Mouse (Mus musculus) thymus, postnatal 10 days (tissue): Measurements from ENCODE around the gene Neurl1a.

ENCODE experiments used
- DNase-seq, 2 experiments: peaks; one replicate each; pipeline ENCODE4 v3.0.0; 2021; ENCODE audit warnings: low spot score in 2 of 2

The Neurl1a gene

DNA sequence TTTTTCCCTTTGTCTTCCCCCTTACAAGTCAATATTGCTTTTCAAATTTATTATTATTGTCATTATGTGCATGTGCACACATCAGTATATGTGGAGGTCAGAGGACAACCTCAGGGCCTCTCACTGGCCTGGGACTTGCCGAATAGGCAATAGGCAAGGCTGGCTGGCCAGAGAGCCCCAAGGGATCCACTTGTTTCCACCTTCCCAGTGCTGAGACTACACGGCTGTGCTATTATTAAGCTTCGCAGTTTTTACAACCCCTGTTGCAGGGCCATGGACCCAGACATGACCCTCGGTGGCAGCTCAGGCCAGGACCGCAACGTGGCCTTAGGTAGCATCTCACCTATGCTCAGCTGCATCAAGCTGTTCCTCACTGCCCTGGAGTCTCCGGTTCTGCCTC, 33.8 kb downstream of the Neurl1a start:
- no peak for DNase-seq

DNA sequence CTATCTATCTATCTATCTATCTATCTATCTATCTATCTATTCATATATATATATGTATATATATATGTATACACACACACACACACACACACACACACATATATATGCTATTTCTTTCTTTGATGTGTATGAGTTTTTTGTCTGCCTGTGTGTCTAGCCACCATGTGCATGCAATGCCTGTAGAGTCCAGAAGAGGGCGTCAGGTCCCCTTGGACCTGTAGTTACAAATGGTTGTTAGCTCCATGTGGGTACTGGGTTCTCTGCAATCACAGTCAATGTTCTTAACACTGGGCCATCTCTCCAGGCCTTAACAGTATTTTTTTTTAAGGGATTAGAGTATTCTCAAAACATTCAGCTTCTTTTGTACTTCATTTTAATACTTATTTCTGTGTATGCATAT, 34.9 kb downstream of the Neurl1a start:
- DNase-seq, result no peak

DNA sequence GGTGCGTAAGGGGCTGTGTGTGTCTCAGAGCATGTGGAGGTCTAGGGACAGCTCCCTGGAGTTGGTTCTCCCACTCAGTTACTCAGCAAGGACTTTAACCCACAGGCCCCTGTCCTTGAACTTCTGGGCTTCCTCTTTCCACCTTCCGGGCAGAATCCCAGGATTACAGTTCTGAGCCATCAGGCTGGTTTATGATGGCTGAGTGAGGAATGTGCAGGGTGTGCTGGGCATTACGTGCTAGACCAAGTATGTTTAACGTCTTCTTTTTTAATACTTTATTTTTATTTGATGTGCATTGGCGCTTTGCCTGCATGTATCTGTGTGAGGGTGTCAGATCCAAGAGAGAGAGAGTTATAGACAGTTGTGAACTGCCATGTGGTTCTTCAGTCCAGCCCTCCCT, 38.1 kb downstream of the Neurl1a start:
- DNase-seq, result no peak

GRCm38 (mm10) chr19:47219622-47220021, 41.0 kb downstream of the Neurl1a start:
- DNase-seq, result no peak

DNA sequence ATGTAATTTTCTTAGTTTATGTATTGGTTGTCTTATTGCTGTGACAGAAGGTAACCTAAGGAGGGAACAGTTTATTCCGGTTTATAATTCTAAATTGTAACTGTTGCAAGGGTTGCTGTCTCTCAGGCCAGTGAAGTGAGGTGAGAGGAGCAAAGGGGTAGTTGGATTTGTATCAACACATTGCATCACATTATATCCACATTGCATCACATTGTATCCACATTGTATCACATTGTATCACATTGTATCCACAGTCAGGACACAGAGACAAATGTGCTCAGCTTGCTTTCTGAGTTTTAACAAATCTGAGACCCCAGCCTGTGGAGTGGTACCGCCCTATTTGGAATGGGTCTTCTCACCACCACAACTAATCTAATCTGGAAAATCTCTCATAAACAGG, 41.6 kb downstream of the Neurl1a start:
- DNase-seq, result no peak

DNA sequence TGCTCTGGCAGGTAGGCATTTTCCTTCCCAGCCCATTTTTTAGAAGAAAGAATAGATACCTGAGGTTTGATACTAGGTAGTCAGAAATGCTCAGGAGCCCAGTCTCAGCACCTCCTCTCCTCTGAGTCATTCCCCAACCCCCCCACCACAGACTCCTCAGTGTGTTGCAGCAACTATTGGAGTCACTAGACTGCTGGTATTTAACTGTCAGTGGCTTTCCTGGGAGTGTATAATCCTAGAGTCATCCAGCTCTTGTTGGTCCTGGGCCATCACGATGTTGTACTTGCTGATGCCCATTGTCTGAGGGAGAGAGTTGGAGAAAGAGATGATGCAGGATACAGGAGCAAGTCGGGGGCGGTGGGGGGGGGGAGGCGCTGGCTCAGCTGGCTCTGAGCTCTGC, 42.4 kb downstream of the Neurl1a start:
- no peak for DNase-seq

- DNase-seq, result no peak
These were observed 43.0 kb downstream of the Neurl1a start for GRCm38 (mm10) chr19:47221500-47222153.

GRCm38 (mm10) chr19:47222154-47222840, 43.7 kb downstream of the Neurl1a start:
- DNase-seq, result no peak

DNA sequence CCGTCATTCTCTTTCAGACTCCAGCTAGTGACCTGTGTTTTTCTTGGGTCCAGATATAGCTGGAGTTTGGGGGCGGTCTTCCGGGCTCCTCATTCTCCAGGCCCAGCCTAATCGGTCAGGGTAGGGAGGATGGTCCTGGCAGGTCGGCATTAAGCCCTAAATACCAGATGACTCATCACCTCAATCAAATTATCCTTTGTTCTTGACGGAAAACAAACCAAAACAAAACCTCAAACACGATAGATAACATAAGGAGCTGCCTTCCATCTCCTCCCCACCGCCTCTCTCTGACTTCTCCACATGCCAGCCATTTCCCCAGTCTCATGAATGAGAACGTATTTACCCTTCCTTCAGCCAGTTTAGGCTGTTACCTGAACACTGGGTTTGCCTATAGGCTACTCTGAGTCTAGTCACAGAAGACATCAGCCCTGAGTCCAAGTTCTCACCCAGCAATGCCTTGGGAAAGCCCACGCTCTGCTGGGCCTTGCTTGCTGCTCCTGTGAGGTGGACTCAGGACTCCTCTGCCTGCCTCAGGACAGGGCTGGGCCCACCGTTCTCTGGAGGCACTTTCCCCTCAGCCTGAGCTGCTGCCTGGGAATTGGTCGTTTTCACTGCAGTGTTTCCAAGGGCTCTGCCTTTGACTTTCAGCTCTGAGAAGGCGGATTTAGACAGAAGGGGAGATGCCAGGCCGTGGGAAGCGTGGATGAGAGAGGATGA, 44.4 kb downstream of the Neurl1a start:
- DNase-seq, result no peak

DNA sequence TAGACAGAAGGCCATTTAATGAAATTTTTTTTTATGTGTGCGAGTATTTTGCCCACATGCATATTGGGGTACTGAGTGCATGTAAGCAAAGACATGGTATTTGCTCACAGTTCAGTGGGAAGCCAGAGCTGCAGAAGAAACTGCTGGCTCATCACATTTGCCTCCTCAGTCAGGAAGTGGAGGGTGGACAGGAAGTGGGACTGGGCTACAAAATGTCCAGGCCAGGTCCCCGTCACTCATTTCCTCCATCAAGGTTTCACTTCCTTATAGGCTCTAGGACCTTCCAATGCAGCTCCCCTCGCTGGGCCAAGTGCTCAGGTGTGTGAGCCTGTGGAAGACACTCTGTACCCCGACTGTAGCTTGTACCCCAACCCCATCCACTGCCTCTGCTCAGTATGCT, 46.1 kb downstream of the Neurl1a start:
- DNase-seq, result no peak

- no peak for DNase-seq
These were observed 47.2 kb downstream of the Neurl1a start for GRCm38 (mm10) chr19:47225791-47226190.

DNA sequence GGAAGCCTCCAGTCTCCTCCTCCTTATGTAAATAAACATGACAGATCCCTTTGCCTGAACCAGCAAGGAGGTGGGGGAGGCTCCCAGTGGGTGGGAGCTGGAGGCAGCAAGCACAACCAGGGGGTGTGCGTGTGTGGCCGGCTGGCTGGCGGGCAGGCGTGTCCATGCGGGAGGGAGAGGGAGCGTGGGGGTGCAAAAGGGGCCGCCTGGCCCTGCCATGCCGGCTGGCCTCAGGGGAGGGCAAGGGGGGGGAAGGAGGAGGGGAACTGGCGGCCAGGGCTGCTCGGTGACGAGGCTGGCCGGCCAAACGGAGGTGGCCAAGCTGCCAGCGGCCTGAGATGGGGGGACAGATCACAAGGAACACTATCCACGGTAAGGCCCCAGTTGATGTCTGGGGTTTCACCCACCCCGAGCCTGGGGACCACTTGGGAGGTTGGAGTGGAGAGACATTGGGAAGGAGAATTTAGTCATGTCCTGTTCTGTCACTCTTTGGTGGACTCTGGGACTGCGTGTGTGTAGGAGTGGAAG, 50.2 kb downstream of the Neurl1a start:
- no peak for DNase-seq

DNA sequence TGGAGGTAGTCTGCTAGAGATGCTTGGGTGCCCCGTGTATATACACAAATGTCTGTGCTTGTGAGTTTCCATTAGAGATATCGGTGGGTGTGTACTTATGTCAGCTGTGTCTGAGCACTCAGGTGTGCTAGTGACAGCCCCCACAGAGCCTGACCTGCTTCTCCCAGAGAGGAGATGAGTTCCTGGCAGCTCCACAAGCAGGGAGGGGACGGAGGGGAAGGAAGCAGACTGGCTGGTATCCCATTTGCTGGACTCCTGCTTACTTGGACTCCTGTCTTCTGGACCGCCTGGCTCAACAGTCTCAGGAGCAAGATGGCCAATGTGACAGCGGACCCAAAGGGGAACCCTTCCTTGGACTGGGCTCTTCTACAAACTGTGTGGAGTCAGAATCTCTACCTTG, 50.8 kb downstream of the Neurl1a start:
- no peak for DNase-seq

GRCm38 (mm10) chr19:47230082-47230481, 51.5 kb downstream of the Neurl1a start:
- no peak for DNase-seq

- no peak for DNase-seq
These were observed 52.1 kb downstream of the Neurl1a start for GRCm38 (mm10) chr19:47230682-47231081.

- DNase-seq, result no peak
These were observed 52.8 kb downstream of the Neurl1a start for GRCm38 (mm10) chr19:47231389-47231788.

DNA sequence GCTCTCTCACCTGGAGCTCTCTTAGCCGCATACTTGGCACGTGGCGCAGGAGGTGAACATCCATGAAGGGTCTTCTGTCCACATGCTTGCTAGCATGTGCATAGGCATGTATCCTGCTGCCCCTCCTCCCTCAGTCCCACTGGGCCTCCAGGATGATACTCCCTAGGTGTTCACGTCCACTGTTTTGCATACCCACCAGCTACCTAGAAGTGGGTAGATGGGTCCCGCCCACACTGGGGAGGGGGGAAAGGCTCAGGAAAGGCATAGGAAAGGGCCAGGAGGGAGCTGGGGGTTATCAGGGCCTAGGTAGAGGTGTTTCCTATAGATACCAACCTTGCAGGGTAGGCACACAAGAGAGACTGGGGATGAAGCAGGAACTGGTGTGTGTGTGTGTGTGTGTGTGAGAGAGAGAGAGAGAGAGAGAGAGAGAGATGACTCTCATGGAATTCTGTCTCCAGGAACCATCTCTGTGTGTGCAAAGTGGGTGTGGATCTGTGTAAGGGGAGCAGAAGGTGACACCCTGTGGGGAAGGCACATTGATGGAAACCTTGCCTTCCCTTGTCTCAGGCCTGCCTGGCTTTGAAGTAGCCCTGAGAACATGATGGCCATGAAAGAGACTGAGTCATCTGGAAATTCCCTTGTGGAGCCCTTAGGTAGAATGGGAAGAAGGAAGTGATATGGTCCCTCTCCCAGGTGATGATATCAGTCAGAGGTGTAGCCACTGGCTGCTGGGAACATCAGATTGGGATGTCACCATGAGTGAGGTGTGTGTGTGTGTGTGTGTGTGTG, 53.7 kb downstream of the Neurl1a start:
- DNase-seq, result no peak

- DNase-seq, result no peak
These were observed 54.5 kb downstream of the Neurl1a start for GRCm38 (mm10) chr19:47233087-47233486.

DNA sequence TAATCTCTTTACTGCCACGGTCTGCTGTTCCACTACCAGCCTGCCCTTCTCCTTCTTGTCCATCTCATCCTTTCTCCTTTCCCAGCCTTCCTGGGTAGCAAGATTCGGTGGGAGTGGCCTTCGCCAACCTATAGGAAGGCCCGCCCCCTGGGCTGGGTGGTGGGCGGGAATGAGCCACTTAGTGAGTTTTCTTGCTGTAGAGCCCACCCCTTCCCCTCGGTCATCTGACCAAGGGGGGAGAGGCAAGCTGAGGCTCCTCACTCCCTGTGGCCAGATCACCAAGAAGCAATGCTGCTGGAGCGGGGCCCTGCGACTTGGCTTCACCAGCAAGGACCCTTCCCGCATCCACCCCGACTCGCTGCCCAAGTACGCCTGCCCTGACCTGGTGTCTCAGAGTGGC, 61.5 kb downstream of the Neurl1a start:
- no peak for DNase-seq

GRCm38 (mm10) chr19:47240957-47241356, 62.3 kb downstream of the Neurl1a start:
- DNase-seq, result no peak

- DNase-seq, result no peak
These were observed 63.6 kb downstream of the Neurl1a start for GRCm38 (mm10) chr19:47242227-47242626.

DNA sequence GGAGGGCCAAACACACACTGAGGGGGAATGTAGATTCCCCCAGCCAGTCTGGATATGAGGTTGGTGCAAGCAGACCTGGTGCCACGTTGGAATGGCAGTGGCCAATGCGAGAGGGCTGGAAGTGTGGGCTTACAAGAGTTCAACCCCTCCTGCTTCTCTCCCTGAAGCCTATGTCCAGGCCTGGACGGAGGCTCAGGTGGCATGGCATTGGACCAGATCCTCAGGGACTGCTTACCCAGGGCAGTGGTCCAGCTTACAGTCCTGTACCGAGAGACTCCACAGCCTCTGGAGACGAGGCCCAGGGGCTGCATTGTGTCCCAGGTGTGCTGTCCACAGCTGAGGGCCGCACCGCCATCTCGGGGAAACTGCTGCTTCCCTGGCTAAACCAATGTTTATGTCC, 66.9 kb downstream of the Neurl1a start:
- DNase-seq, result no peak
